Mouse (Mus musculus) ZHBTc4 (cell line): ENCODE data around the gene Gm28051.

ENCODE experiments used
- DNase-seq: peaks from one replicate; pipeline ENCODE4 v3.0.0-alpha.2; 2011; ENCODE audit warnings: low read depth, low spot score

The Gm28051 gene

DNA sequence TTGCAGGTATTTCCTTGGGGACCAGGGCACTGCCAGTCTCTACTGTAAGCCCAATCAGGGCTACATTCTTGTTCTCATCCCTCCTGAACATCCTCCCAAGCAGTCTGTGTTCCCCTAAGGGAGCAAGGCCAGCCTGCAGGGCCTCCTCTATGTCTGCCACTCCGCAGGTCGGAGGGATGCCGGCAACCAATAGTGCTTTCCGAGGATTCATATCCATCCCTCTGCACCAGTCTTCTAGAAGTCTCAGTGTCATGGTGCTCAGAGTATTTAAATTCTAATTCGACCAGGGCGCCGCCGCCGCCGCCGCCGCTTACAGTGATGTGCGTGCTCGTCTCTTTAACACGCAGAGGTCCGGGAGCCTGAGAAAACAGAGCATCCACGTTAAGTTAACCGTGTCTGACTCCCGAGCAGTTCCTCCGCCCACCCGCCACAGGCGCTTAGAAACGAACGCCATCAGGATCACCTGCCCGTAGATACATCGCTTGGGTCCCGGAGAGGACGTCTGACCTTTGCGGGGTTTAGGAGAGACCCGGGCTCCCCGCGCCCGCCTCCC, 14.5 kb downstream of the Gm28051 start:
- no peak for DNase-seq

DNA sequence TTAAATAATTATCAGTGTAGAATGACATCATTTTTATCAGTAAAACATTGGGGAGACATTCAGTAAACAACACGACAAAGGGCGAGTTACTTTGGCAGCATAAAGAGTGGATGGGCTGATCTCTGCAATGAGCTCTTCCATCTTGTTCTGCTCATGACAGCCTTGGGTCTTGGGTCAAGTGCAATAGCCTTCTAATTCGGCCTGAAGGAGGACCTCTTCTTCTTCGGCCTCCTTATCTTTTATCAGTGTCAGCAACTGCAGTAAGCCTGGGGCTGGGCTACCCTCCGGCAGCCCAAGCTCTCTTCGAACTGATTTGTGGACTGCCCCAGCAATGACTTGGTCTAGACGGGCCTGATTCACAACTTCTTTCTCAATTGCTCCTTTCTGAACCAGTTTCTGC, 15.5 kb downstream of the Gm28051 start:
- no peak for DNase-seq

DNA sequence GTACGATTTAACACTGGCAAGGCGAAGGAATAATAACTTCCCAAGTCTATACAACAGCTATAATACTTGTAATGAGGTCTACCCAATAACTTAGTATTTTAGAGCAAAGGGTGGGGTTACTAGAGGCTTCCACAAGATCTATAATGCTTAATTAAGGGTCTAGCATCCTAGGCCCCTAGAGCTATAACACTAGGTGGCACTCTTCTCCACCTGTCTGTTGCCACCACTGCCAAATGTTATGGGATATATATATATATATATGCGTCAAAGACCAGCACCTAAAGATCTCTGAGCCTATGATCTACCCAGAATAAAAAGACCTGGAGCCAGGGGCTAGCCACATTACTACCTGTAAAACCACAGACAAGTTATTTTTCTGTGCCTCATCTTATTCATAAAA, 17.3 kb downstream of the Gm28051 start:
- DNase-seq: no peak

DNA sequence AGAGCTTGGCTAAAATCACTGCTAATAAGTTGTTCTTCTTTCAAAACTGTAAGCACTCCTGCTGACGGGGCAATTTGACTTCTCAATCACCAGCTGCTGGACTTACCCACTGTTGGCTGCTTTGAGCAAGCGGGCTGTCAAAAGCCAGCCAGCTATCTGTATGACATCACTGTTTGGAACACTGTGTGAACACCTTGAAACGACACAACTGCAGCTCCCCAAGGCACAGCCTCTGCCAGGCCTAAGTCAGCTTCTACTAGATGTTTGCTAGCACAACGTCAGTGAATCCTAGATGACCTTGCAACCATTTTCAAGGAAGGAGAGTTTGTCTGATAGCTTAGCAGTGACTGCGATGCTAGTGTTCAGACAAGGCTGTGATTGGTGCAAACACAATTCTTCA, 18.5 kb downstream of the Gm28051 start:
- DNase-seq: no peak

DNA sequence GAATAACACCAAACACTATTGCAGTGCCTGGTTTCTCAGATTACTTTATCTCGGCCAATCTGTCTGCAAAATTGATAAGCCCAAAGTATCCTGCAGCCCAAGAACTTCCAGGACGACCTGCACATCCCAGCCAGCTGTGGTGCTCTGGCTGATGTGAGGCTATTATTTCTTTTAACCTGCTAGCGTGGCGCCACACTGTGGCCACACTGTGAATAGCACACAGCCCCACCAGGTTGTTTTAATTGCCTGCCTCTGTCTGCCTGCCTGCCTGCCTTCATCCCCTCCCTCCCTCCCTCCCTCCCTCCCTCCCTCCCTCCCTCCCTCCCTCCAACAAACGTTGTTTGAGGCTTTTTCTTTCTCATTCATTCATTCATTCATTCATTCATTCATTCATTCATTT, 24.2 kb downstream of the Gm28051 start:
- DNase-seq: peak; percentile 93

DNA sequence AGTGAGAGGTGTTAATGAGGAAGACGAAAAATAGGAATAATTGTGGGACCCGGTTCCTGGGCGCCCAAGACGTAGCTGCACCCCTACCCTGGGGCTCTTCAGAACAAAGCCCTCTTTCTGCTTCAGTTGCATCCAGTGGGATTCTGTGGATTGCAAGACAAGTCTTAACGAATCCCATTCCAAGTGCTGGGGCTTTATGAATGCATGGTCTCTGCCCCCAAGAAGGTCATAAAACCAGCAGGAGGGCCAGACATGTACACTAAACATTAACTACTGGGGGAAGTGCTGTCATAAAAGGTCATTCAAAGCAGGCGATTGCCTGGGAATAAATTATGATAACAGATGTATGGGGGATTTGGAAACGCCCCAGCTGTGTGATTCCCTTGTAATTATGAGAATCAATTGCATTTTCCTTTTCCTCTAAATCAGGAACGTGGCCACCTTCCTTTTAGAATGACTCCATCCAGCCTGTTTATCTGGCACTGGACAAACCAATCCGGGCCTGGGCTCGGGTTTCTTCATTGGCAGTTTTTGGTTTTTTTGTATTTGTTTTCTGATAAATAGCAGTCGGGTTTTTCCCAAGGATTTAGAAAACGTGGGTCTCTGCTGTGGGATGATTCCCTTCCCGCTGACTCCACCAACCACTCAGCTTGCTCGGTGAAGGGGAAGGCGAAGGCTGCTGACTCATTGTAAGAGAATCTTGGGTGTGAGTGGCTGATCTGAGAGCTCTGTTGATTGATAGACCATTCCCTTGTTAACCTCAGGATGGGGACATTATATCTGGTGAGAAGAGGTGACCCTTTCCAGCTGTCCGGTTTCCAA, 26.6 kb downstream of the Gm28051 start:
- peak; percentile 69 for DNase-seq

DNA sequence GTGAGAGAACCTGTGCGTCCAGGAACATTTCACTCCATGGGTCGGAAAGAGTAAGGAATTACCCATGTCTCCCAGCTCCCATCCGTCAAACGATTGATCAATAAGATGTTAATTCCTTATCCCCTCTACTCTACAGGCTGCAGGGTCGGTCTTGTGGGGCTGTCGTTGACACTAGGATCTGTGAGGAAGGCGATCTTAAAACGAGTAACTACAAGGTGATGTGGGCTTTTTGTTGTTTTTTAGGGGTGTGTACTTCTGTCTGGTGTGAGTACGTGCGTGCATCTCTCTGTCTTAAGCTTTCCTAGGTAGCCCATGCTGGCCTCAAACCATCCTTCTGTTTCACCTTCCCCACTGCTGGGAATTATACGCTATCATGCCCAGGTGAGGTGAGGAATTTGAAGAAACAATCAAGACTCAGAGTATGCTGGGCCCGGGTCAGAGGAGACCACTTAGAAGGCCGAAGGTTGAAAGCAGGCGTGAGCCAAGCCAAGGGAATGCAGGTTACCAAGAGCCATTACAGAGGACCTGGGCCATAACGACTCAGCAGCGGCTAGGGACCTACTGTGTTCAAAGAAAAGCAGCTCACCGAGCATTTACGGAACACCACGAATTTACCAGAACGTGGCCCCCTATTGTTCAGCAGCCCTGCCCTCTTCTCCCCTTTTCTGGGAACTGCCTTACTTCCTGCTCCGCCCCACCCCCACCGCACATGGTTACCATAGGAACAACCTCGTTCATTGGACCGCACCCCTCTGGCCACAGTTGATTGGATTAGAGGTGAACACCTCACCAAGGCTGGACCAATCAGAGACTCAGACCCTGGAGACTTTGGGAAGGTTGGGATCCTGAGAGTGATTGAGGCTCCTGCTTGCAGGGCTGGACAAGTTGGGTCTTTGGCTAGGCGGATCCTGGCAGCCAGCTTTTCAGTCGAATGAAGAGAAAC, 27.4 kb downstream of the Gm28051 start:
- DNase-seq: peak; percentile 99

DNA sequence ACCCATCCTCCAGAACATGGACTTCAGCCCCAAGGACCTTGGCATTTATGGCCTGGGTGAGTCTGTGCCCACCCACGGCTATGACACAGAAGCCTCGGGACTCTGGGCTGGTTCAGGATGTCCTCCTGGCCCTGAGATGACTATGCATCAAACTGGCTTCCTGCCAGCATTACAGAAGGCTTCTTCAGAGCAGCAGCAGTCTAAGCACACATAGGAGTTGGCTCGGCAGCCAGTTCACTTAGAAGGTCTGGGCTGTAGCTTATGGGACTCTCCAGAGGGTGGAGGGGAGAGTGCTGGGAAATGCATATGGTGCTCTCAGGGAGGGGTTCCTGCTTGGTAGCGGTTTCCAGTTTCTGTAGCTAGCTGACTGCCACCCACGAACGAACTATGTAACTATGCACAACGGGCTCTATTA, 31.8 kb downstream of the Gm28051 start:
- peak; percentile 61 for DNase-seq

DNA sequence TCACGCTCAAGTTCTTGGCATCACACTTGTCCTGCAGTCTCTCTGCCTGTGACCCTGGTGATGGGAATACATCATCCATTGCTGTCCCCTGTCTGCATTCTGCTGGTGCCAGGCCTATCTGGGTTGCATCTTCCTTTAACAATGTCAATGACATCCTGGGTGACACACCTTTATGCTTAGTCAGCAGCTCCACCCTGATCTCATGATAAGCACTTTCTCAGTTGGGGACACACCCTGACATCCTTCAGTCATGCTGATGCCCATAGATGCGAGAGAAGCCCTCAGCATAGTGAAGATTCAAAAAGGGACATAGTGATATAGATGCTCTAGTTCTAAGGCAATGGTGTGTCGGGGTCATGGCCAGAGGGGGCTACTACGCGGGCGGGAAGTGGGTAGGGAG, 32.4 kb downstream of the Gm28051 start:
- DNase-seq: peak; percentile 66

DNA sequence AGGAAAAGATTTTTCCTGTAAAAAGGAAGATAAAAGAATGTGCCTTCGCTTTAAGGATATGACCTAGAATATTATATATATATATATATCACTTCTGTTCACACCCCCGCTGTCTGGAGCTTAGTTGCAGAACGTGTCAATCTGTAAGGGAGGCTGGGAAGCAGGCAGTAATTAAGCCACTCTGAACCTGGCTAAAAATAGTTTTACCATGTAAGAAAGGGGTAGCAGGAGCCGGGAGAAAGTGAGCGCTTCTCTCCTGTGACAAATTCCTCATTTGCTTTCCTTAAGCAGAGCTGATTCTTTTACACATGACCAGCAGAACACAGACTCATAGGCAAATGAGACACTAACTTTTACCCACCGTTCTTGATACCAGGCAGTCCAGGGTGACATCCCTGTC, 33.7 kb downstream of the Gm28051 start:
- DNase-seq: no peak

DNA sequence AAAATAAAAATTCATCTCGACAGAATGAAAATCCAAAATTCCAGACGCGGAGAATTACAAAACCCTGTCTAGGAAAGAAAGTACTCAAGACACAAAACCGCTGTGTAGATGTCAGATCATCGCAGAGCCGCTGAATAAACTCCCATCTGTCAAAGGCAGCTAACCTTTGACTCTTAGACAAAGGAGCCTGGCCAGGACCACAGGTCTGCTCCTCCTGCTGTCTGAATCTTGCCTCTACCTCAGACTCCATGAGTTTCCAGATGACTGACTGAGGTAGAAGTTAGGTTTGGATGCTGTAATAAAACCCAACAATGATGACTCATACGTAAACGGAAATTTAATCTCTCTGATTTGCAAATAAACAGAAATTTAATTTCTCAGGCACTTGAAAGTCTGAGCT, 34.6 kb downstream of the Gm28051 start:
- DNase-seq: peak; percentile 57

DNA sequence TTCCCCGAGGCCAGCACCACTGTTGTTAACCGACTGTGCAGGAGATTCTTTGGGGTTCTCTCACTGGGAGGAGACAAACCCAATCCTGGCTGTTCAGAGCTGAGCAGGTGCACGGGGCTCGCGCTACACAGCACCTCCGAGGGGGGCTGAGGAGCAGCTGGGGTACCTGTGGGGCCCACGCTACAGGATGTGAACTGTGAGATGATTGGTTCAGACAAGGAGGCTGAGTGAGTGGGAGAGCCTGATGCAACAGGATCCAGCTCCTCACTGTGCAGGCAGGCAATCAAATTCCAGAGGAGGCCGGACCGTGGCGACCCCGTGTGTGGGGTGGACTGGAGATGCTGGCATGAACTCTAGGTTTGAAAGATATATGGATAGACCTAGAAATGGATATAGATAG, 35.1 kb downstream of the Gm28051 start:
- DNase-seq: no peak

DNA sequence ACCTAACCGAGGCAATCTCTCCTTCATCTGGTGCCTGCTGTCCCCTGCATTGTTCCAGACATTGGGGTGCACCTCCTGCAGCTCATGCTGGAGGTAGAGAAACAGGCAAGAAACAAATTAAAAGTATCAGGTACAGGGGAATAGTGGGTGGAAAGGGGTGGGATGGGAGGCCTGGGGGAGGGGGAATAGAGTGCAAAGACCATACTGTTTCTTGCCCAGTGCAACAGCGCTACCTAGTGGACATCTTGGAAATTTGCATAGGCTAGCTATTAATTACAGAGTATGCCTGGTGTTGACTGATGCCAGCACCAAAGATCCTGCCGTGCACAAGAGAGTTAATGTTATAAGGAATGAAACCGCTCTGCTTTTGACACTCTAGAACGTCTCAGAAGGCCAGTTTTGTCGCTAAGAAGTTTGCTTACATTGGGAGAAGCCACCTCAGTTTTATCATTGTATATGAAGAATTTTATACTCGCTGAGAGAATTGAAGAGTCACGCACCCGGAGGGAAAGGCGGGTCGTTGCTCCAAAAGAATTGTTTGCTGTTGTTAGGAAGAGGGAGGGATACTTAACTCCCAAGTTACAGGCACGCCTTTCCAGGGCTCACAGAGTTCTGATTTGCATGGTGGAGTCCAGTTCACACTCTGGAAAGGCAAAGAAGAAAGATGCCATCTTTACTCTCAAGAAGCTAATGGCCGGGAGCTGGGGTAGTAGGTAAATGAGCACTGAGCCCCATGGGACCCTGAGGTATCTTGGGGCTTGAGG, 37.8 kb downstream of the Gm28051 start:
- peak; percentile 90 for DNase-seq

DNA sequence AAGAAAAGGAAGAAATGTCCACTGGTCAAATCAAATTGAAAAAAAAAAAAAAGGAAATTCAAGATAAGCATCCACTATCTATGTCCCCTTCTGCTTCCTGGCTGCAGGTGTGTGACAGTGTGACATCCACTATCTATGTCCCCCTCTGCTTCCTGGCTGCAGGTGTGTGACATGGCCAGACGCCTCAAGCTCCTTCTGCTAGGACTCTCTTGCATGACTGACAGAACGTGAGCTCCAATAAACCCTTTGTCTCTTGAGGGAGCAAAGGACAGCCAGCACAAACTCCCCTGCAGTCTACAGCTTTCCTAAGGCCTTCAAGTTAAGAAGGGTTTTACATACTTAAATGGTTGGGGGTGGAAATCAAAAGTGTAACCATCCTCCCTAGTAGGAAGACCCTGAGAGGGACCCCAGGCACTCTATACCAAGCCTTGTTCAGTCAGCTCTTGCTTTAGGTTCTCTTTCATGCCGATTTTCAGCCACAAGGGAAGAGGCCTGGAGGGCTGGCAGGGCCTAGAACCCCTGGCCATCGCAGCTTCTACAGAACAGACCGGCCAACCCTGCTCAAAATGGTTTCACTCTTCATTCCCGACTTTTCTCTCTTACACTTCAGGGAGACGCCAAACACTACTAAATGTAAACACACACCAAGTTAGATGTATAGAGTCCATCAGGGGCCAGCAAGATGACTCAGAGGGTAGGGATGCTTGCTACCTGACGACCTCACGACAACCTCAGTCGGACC, 42.7 kb downstream of the Gm28051 start:
- DNase-seq: peak; percentile 33

DNA sequence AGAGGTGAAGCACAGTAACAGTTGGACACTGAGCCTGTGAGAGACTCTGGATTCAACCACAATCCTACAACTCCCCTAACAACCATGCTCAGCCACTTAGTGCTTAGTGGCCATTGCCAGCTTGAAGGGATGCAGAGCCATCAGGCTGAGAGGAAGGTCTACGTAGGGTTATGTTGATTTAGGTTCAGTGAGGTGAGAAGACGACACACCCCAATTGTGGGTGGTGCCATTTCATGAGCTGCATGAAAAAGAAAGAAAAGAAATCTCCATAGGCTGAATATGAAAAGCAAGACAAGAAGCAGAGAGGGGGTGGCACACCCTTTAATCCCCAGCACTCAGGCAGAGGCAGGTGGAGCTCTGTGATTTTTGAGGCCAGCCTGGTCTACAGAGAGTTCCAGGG, 43.4 kb downstream of the Gm28051 start:
- DNase-seq: peak; percentile 92

DNA sequence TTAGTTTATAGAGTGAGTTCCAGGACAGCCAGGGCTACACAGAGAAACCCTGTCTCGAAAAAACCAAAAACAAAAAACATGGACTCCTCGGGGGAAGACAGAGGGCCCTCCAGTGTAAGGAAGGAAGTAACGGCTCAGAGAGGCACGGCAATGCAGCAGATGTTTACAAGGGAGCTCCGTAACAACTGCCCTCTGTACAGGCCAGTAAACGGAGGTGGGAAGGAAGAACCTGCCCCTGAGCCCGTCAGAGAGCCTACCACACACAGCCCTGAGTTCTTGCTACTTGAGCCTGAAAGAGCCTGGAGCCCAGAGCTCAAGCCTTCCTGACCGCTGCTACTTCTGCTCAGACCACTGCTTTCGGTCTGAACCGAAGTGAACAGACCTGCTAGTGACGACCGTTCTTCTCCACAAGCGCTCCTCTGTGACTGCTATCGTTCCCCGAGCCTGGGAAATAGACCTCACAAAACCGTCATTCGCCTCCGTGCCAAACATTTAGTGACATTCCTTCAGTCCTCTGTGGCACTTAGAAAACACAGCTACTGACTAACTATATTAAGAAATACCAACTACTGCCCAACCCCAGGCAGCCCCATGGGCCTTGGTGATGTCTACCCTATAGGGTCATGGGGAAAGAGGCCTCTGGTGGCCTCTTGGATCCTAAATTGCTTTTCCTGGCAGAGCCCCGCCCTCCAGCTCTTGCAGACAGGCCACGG, 44.3 kb downstream of the Gm28051 start:
- DNase-seq: no peak

DNA sequence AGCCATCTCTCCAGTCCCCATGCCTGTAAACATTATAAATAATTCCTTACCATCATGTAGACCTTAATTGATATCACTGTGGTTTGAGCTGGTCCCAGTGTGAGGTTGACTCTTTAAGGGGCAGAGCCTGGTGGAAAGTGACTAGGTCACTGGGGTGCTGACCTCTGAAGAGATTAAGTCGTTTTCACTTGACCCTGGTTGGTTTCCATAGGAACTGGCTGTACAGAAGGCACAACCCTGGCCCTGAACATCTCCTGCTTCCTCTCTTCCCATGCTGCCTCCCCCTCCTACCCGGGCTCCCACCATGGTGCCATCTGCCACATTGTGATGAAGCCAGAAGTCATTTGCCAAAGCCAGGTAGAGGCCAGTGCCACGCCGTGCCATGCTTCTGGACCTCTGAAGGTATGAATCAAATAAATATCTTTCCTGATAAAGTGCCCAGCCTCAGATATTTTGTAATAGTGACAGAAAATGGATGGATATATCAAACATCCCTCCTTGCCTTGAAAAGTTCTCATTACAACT, 46.7 kb downstream of the Gm28051 start:
- DNase-seq: no peak

DNA sequence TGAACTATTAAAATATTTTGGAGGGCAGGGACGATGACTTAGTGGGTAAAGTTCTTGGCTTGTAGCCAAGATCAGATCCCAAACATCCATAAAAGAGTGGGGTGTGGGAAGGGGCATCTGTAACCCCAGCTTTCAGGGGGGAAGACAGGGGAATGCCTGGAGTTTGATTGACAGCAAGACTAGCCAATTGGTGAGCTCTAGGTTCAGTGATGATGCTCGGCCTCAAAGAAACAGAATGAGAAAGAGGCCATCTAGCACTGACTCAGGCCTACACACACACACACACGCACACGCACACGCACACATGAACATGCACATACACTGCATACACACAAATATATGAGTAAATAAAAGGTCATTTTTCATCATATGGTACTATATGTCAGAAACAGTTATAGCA, 47.7 kb downstream of the Gm28051 start:
- peak; percentile 61 for DNase-seq

DNA sequence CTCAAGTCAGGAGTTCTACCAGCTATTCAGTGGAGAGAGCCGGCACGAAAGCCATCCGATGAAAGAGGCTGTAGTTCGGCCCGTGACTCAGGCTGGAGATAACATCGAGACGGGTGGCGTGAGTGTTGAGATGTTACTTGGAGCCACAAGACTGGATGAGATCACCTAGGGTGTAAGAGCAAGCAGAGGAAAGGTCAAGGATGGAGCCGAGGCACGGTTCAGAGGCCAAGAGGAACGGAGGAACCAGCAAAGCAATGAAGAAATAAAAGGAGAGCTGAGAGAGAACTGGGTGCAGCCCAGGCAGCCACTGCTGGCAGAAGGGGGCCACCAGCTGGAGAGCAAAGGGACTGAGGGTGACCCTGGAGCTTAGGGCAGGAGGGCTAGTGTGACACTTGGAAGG, 49.3 kb downstream of the Gm28051 start:
- DNase-seq: no peak
